Mouse (Mus musculus): Measurements from ENCODE around the gene Ubxn6. TPM values are rescaled to one million over a fixed set of nuclear protein-coding genes. Genes with fewer than 3 reads are reported as not detected.

Gene Ubxn6
- total and polyA plus RNA-seq, 3 experiments, result 28.2 to 42.2 TPM; not detected in 1

GRCm38 (mm10) chr17:56038583-56039261 lies 36.1 kb downstream of the Ubxn6 start (continued):
- no peak for TF ChIP-seq KAT2A (conservative IDR thresholded peaks at IDR 0.05; ENCODE audit: low read depth, low read length)
- peak; percentile 62 for TF ChIP-seq MXI1 (IDR thresholded peaks at IDR 0.05; ENCODE audit: low read depth, low read length)
- no peak for TF ChIP-seq ZKSCAN1 (IDR thresholded peaks at IDR 0.05; ENCODE audit: low read depth, low read length)
- TF ChIP-seq POLR2A (IDR thresholded peaks at IDR 0.05; ENCODE audit: control insufficient read depth in 1 of 2, insufficient read depth in 1 of 2, low read depth in 1 of 2, low read length in 2 of 2, poor library complexity in 1 of 2), result peak in 1 of 2 experiments; percentile 25; a peak in 1 of 4 replicates

GRCm38 (mm10) chr17:56036901-56037287 lies 37.9 kb downstream of the Ubxn6 start:
- Histone ChIP-seq H3K79me2 (ENCODE audit: control insufficient read depth, insufficient read depth, low read length, poor library complexity) (peaks cover 60% of the 10 kb centered on the region), H3K9ac (ENCODE audit: control insufficient read depth, low read depth, low read length, poor library complexity, severe bottlenecking) (peak overlapping the region; percentile 85), H3K27me3 (ENCODE audit: control insufficient read depth in 1 of 2, insufficient read depth in 2 of 2, low read length in 2 of 2) (no peaks in the 10 kb centered on the region), H3K4me1 (ENCODE audit: control insufficient read depth in 1 of 2, insufficient read depth in 2 of 2, low read length in 2 of 2) (peaks cover 11 to 35% of the 10 kb centered on the region in 2 experiments), H3K4me3 (ENCODE audit: control insufficient read depth in 1 of 2, insufficient read depth in 1 of 2, low read depth in 2 of 2, low read length in 2 of 2) (peak overlapping the region; percentile 60 to 77), H3K36me3 (ENCODE audit: control insufficient read depth in 1 of 2, insufficient read depth in 2 of 2, low read length in 2 of 2) (peaks cover 0 to 45% of the 10 kb centered on the region in 2 experiments; a peak in 2 of 4 replicates), H3K9me3 (replicated peaks; ENCODE audit: insufficient read depth, low read length) (no peaks in the 10 kb centered on the region), H3K27ac (ENCODE audit: control insufficient read depth, low read depth, low read length) (peak overlapping the region; percentile 48)
- no peak for DNase-seq (ENCODE audit: low read depth, low spot score)
- TF ChIP-seq RCOR1 (IDR thresholded peaks at IDR 0.05; ENCODE audit: low read depth, low read length), result peak; percentile 1; the same call in 1 of the 2 replicates
- TF ChIP-seq MYC (IDR thresholded peaks at IDR 0.05; ENCODE audit: low read depth, low read length), result no peak

- H3K4me1 ChIP-seq (ENCODE audit: control insufficient read depth in 1 of 2, insufficient read depth in 2 of 2, low read length in 2 of 2), result peaks cover 15 to 35% of the 10 kb centered on the region in 2 experiments
- peak within 1 kb of the TSS; percentile 80 to 84 for H3K4me3 ChIP-seq (ENCODE audit: control insufficient read depth in 1 of 2, insufficient read depth in 1 of 2, low read depth in 2 of 2, low read length in 2 of 2)
- H3K36me3 ChIP-seq (ENCODE audit: control insufficient read depth in 1 of 2, insufficient read depth in 2 of 2, low read length in 2 of 2), result peaks cover 0 to 44% of the 10 kb centered on the region in 2 experiments; a peak in 2 of 4 replicates
- H3K9me3 ChIP-seq (replicated peaks; ENCODE audit: insufficient read depth, low read length), result no peaks in the 10 kb centered on the region
- H3K27ac ChIP-seq (ENCODE audit: control insufficient read depth, low read depth, low read length), result peak within 1 kb of the TSS; percentile 72
- H3K79me2 ChIP-seq (ENCODE audit: control insufficient read depth, insufficient read depth, low read length, poor library complexity), result peaks cover 59% of the 10 kb centered on the region
- H3K9ac ChIP-seq (ENCODE audit: control insufficient read depth, low read depth, low read length, poor library complexity, severe bottlenecking), result peak within 1 kb of the TSS; percentile 88
- DNase-seq (ENCODE audit: low read depth, low spot score), result peak; percentile 99
- H3K27me3 ChIP-seq (ENCODE audit: control insufficient read depth in 1 of 2, insufficient read depth in 2 of 2, low read length in 2 of 2), result no peaks in the 10 kb centered on the region
- TF ChIP-seq HCFC1 (IDR thresholded peaks at IDR 0.05; ENCODE audit: low read depth, low read length), result peak; percentile 93
- TF ChIP-seq UBTF (IDR thresholded peaks at IDR 0.05; ENCODE audit: borderline replicate concordance, insufficient read depth, low read depth, low read length), result 0 out of 2 replicates have a peak, but pooled peaks have one; percentile 53
- TF ChIP-seq TCF12 (IDR thresholded peaks at IDR 0.05; ENCODE audit: low read depth, low read length), result peak; percentile 72
- peak; percentile 75 for TF ChIP-seq RCOR1 (IDR thresholded peaks at IDR 0.05; ENCODE audit: low read depth, low read length)
- TF ChIP-seq TBP (IDR thresholded peaks at IDR 0.05; ENCODE audit: low read depth, low read length), result peak; percentile 89
- TF ChIP-seq POLR2A (IDR thresholded peaks at IDR 0.05; ENCODE audit: control insufficient read depth in 1 of 2, insufficient read depth in 1 of 2, low read depth in 1 of 2, low read length in 2 of 2, poor library complexity in 1 of 2), result peak; percentile 74 to 92; a peak in 3 of 4 replicates
- peak; percentile 90 for TF ChIP-seq ELF1 (IDR thresholded peaks at IDR 0.05; ENCODE audit: low read depth, low read length)
- no peak for TF ChIP-seq USF2 (IDR thresholded peaks at IDR 0.05; ENCODE audit: borderline replicate concordance in 1 of 2, insufficient read depth in 1 of 2, low read depth in 1 of 2, low read length in 2 of 2)
- TF ChIP-seq ZMIZ1 (IDR thresholded peaks at IDR 0.05; ENCODE audit: low read depth, low read length), result peak; percentile 76; the same call in 1 of the 2 replicates
- TF ChIP-seq CHD2 (IDR thresholded peaks at IDR 0.05; ENCODE audit: low read length), result 0 out of 2 replicates have a peak, but pooled peaks have one; percentile 27
- no peak for TF ChIP-seq ZNF384 (IDR thresholded peaks at IDR 0.05; ENCODE audit: low read depth, low read length)
- peak; percentile 52; the same call in 1 of the 2 replicates for TF ChIP-seq BHLHE40 (IDR thresholded peaks at IDR 0.05; ENCODE audit: borderline replicate concordance, low read depth, low read length)
- 0 out of 2 replicates have a peak, but pooled peaks have one; percentile 79 for TF ChIP-seq MAZ (IDR thresholded peaks at IDR 0.05; ENCODE audit: low read depth, low read length)
- TF ChIP-seq RAD21 (IDR thresholded peaks at IDR 0.05; ENCODE audit: low read depth, low read length), result no peak
- 0 out of 2 replicates have a peak, but pooled peaks have one; percentile 75 for TF ChIP-seq E2F4 (IDR thresholded peaks at IDR 0.05; ENCODE audit: borderline replicate concordance, low read depth, low read length)
- no peak for TF ChIP-seq USF1 (IDR thresholded peaks at IDR 0.05; ENCODE audit: low read depth, low read length)
- TF ChIP-seq SIN3A (IDR thresholded peaks at IDR 0.05; ENCODE audit: low read length), result peak; percentile 93; the same call in 1 of the 2 replicates
- peak; percentile 66; the same call in 1 of the 2 replicates for TF ChIP-seq KAT2A (conservative IDR thresholded peaks at IDR 0.05; ENCODE audit: low read depth, low read length)
- TF ChIP-seq GABPA (IDR thresholded peaks at IDR 0.05; ENCODE audit: low read depth, low read length), result peak; percentile 78; the same call in 1 of the 2 replicates
- TF ChIP-seq JUND (IDR thresholded peaks at IDR 0.05; ENCODE audit: low read depth, low read length), result no peak
- 0 out of 2 replicates have a peak, but pooled peaks have one; percentile 44 for TF ChIP-seq MYB (IDR thresholded peaks at IDR 0.05; ENCODE audit: low read depth, low read length)
- TF ChIP-seq MXI1 (IDR thresholded peaks at IDR 0.05; ENCODE audit: low read depth, low read length), result peak; percentile 93
Observed at GRCm38 (mm10) chr17:56036176-56036900, 38.5 kb downstream of the Ubxn6 start, which contains the start of gene Sh3gl1. Sh3gl1 (minus strand) TSS chr17:56036635.

All from MEL (cell line).